Mouse (Mus musculus) kidney, adult 9 months (tissue): ENCODE data around the gene Map3k14.
A peak's percentile ranks its signal among the peaks of the same experiment; 100 is the strongest.

ENCODE experiments used
- DNase-seq: peaks from one replicate; pipeline ENCODE4 v3.0.0; 2022

The Map3k14 gene

GRCm38 (mm10) chr11:103269426-103269825 lies 2.2 kb upstream of the Map3k14 start:
- DNase-seq, result no peak

GRCm38 (mm10) chr11:103268905-103269304 lies 1.6 kb upstream of the Map3k14 start:
- no peak for DNase-seq

GRCm38 (mm10) chr11:103268350-103268749 lies 1.1 kb upstream of the Map3k14 start:
- no peak for DNase-seq

GRCm38 (mm10) chr11:103266729-103267345 lies 435 bp downstream of the Map3k14 start:
- no peak for DNase-seq

GRCm38 (mm10) chr11:103265856-103266255 lies 1.4 kb downstream of the Map3k14 start:
- DNase-seq, result no peak

GRCm38 (mm10) chr11:103265211-103265610 lies 2.1 kb downstream of the Map3k14 start:
- no peak for DNase-seq

GRCm38 (mm10) chr11:103264427-103265005 lies 2.8 kb downstream of the Map3k14 start:
- peak; percentile 70 for DNase-seq

GRCm38 (mm10) chr11:103263551-103263950 lies 3.7 kb downstream of the Map3k14 start:
- DNase-seq, result no peak

GRCm38 (mm10) chr11:103262412-103263267 lies 4.6 kb downstream of the Map3k14 start:
- DNase-seq, result peak; percentile 60

- peak; percentile 76 for DNase-seq
Observed at GRCm38 (mm10) chr11:103261671-103262411, 5.4 kb downstream of the Map3k14 start.

GRCm38 (mm10) chr11:103260515-103261192 lies 6.6 kb downstream of the Map3k14 start:
- no peak for DNase-seq

- no peak for DNase-seq
Observed at GRCm38 (mm10) chr11:103260034-103260433, 7.2 kb downstream of the Map3k14 start.

- no peak for DNase-seq
Observed at GRCm38 (mm10) chr11:103257938-103258481, 9.3 kb downstream of the Map3k14 start.

- no peak for DNase-seq
Observed at GRCm38 (mm10) chr11:103253605-103254004, 13.7 kb downstream of the Map3k14 start.

GRCm38 (mm10) chr11:103252380-103252779 lies 14.9 kb downstream of the Map3k14 start:
- DNase-seq, result no peak

GRCm38 (mm10) chr11:103250324-103250723 lies 16.9 kb downstream of the Map3k14 start:
- no peak for DNase-seq

GRCm38 (mm10) chr11:103249509-103249908 lies 17.8 kb downstream of the Map3k14 start:
- no peak for DNase-seq

- DNase-seq, result no peak
Observed at GRCm38 (mm10) chr11:103248837-103249236, 18.4 kb downstream of the Map3k14 start.

GRCm38 (mm10) chr11:103247504-103248177 lies 19.6 kb downstream of the Map3k14 start:
- DNase-seq, result peak; percentile 81

- no peak for DNase-seq
Observed at GRCm38 (mm10) chr11:103246731-103247290, 20.5 kb downstream of the Map3k14 start.

- DNase-seq, result no peak
Observed at GRCm38 (mm10) chr11:103246081-103246730, 21.1 kb downstream of the Map3k14 start.
